Mouse (Mus musculus): ENCODE results near the gene Fgf23. TPM values are rescaled to one million over a fixed set of nuclear protein-coding genes. Genes with fewer than 3 reads are reported as not detected.
A peak's percentile ranks its signal among the peaks of the same experiment; 100 is the strongest.

Gene Fgf23
- polyA plus RNA-seq, 1 experiment from 2014 or later: 0.09 TPM

GRCm38 (mm10) chr6:127094565-127094964 lies 21.9 kb downstream of the Fgf23 start:
- H3K36me3 ChIP-seq: peaks cover 23% of the 10 kb centered on the region
- WGBS: 64% methylated on average over 7 of the region's 7 CpGs
- no peak overlapping the region for H3K9ac ChIP-seq (replicated peaks)
- H3K4me3 ChIP-seq: no peak overlapping the region
- no peak overlapping the region for H3K27ac ChIP-seq (replicated peaks)
- H3K9me3 ChIP-seq: no peaks in the 10 kb centered on the region
- ATAC-seq (replicated peaks): no peak
- H3K4me1 ChIP-seq: no peaks in the 10 kb centered on the region
- H3K27me3 ChIP-seq: no peaks in the 10 kb centered on the region
- H3K4me2 ChIP-seq (replicated peaks): no peak overlapping the region

DNA sequence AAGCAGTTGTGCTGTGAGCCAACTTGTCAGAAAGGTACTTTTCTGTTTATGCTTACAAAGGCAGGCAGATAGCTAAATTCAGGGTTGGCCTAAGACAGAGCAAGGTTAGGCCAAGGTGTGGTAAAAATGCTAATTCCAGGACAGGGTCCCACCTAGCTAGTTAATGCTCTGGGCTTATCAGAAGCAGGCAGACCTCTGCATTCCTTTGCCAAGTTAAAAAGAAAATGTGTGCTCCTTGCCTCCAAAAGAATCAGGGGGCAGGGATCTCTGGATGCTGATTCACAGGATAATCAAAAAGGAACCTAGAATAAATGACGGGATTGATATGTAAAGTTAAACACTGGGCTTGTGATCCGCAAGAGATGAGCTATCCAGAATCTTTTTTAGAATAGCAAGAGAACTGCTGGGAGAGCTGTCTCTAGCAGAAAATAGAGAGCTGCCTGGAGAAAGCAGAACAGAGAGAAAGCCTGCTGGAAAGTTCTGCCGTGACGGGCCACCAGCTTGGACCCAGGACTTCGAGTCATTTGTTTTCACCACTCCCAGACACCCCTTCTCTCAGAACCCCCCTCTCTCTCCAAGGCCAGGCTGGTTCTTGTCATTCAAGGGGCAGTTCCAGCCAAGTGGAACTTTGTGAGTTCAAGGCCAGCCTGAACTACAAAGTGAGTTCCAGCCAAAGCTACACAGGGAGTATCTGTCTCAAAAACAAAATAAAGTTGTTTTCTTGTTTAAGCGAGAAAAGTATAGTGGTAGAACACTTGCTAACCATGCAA lies 31.0 kb downstream of the Fgf23 start:
- H3K9ac ChIP-seq (replicated peaks): no peak overlapping the region
- H3K4me2 ChIP-seq (replicated peaks): no peak overlapping the region
- WGBS: 94% methylated on average over 6 of the region's 6 CpGs
- no peaks in the 10 kb centered on the region for H3K27me3 ChIP-seq
- H3K36me3 ChIP-seq: peaks cover 17% of the 10 kb centered on the region
- H3K4me3 ChIP-seq: no peak overlapping the region
- H3K27ac ChIP-seq (replicated peaks): no peak overlapping the region
- peaks cover 10% of the 10 kb centered on the region for H3K4me1 ChIP-seq
- ATAC-seq (replicated peaks): no peak
- no peaks in the 10 kb centered on the region for H3K9me3 ChIP-seq

DNA sequence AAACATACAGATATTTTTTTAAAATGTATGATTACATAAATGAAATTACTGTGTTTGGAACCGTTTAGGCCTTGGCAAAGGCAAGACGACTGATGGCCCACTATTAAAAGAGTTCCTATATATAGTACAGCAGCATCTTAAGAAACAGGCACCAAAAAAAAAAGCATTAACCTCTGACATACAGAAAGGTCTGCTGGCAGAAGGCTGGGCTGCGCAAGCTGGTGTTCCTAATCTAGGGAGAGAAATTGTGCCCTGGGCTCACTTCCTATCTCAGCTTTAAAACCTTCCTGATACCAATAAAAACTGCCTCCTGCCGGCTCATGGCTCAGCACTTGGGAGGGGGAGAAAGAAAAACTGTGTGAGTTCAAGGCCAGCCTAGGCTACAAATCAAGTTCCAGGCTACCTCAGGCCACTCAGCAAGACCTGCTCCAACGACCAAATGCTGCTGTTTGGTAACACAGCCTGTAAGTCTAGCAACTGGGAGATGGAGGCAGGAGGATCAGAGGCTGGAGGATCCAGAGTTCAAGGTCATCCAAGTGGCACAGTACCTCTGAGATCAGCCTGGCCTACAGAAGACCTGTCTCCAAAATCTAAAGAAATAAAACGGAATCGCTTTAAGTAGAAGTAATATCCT lies 31.8 kb downstream of the Fgf23 start:
- H3K4me3 ChIP-seq: no peak overlapping the region
- H3K9ac ChIP-seq (replicated peaks): no peak overlapping the region
- WGBS: 89% methylated on average over 7 of the region's 7 CpGs
- H3K4me1 ChIP-seq: peaks cover 13% of the 10 kb centered on the region
- no peaks in the 10 kb centered on the region for H3K9me3 ChIP-seq
- H3K36me3 ChIP-seq: peaks cover 17% of the 10 kb centered on the region
- no peak for ATAC-seq (replicated peaks)
- no peak overlapping the region for H3K27ac ChIP-seq (replicated peaks)
- H3K27me3 ChIP-seq: no peaks in the 10 kb centered on the region
- H3K4me2 ChIP-seq (replicated peaks): no peak overlapping the region

GRCm38 (mm10) chr6:127105107-127105506 lies 32.4 kb downstream of the Fgf23 start:
- no peak for ATAC-seq (replicated peaks)
- 70% methylated on average over 6 of the region's 6 CpGs for WGBS
- no peak overlapping the region for H3K9ac ChIP-seq (replicated peaks)

GRCm38 (mm10) chr6:127106189-127106588 lies 33.5 kb downstream of the Fgf23 start:
- no peak for ATAC-seq (replicated peaks)
- H3K9me3 ChIP-seq: no peaks in the 10 kb centered on the region
- no peaks in the 10 kb centered on the region for H3K27me3 ChIP-seq
- 90% methylated on average over 5 of the region's 5 CpGs for WGBS
- peaks cover 19% of the 10 kb centered on the region for H3K4me1 ChIP-seq
- no peak overlapping the region for H3K9ac ChIP-seq (replicated peaks)
- H3K4me3 ChIP-seq: no peak overlapping the region
- peaks cover 10% of the 10 kb centered on the region for H3K36me3 ChIP-seq
- no peak overlapping the region for H3K4me2 ChIP-seq (replicated peaks)
- no peak overlapping the region for H3K27ac ChIP-seq (replicated peaks)

More at GRCm38 (mm10) chr6:127105107-127105506, 32.4 kb downstream of the Fgf23 start:
- H3K4me3 ChIP-seq: no peak overlapping the region
- H3K36me3 ChIP-seq: peaks cover 17% of the 10 kb centered on the region
- H3K4me1 ChIP-seq: peaks cover 19% of the 10 kb centered on the region
- no peaks in the 10 kb centered on the region for H3K27me3 ChIP-seq
- H3K4me2 ChIP-seq (replicated peaks): no peak overlapping the region
- H3K27ac ChIP-seq (replicated peaks): no peak overlapping the region
- H3K9me3 ChIP-seq: no peaks in the 10 kb centered on the region

GRCm38 (mm10) chr6:127106726-127107125 lies 34.0 kb downstream of the Fgf23 start:
- no peaks in the 10 kb centered on the region for H3K27me3 ChIP-seq
- peaks cover 6% of the 10 kb centered on the region; the same call in 1 of the 2 replicates for H3K36me3 ChIP-seq
- no peak overlapping the region for H3K4me3 ChIP-seq
- H3K27ac ChIP-seq (replicated peaks): no peak overlapping the region
- no peak overlapping the region for H3K9ac ChIP-seq (replicated peaks)
- H3K9me3 ChIP-seq: no peaks in the 10 kb centered on the region
- no peak overlapping the region for H3K4me2 ChIP-seq (replicated peaks)
- ATAC-seq (replicated peaks): no peak
- WGBS: 53% methylated on average over 5 of the region's 5 CpGs
- peaks cover 19% of the 10 kb centered on the region for H3K4me1 ChIP-seq

DNA sequence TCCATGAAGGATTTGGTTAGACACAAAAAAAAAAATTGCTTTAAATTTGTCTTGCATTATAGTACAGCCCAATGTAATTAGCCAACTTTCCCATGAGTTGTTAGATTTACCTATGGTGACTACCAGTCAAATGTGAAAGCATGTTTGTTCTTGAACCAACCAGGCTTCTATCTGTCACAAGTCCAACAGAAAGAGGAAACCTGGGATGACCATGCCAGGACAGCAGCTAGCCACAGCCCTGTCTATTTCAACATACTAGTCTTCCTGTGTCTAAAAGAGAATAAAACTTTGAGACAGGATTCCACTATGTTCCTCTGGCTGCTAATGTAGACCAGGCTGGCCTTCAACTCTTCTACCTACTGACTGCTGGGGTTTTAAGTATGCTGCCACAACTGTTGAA lies 34.7 kb downstream of the Fgf23 start:
- Histone ChIP-seq H3K27ac (replicated peaks) (no peak overlapping the region), H3K4me1 (peaks cover 19% of the 10 kb centered on the region), H3K36me3 (peaks cover 4% of the 10 kb centered on the region; the same call in 1 of the 2 replicates), H3K27me3 (no peaks in the 10 kb centered on the region), H3K4me2 (replicated peaks) (no peak overlapping the region), H3K9me3 (no peaks in the 10 kb centered on the region), H3K4me3 (no peak overlapping the region), H3K9ac (replicated peaks) (no peak overlapping the region)
- ATAC-seq (replicated peaks): no peak

DNA sequence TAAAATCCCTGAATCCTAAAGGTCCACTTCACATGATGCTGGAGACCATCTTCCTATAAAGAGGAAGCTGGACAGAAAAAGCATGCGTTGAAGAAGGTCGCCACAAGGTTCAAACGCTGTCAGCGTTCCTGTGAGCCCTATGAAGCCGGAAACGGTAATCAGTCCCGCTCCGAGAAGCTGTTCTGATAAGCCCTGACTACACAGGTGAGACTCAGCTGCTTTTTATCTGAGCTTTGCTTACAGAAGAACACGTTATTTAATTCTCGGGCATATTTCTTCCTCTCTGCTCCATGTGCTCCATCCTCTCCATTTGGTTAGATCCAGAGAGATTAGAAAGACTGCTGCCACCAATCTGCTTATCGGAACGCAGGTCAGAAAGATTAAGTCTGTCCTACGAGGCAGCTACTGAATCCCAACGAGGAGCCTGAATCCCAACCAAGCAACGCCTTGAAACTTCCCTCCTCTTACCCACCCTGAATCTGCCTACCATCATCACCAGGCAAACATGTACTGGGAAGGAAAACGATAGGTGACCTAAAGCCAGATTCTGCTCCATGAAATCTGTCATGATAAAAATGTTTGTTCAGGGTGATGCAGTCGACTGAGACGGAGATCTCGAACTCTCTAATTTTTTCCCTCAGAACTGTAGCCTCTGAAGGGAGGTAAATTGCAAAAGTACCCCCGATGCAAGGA lies 35.8 kb downstream of the Fgf23 start:
- Histone ChIP-seq H3K4me1 (peaks cover 19% of the 10 kb centered on the region), H3K27ac (replicated peaks) (no peak overlapping the region), H3K4me3 (peak overlapping the region; percentile 61), H3K9me3 (no peaks in the 10 kb centered on the region), H3K9ac (replicated peaks) (peak overlapping the region; percentile 48), H3K36me3 (no peaks in the 10 kb centered on the region), H3K27me3 (no peaks in the 10 kb centered on the region), H3K4me2 (replicated peaks) (peak overlapping the region; percentile 85)
- no peak for ATAC-seq (replicated peaks)
- WGBS: 43% methylated on average over 20 of the region's 20 CpGs

- under 1% methylated on average over 37 of the region's 37 CpGs for WGBS
Measured at GRCm38 (mm10) chr6:127109402-127109930, 36.8 kb downstream of the Fgf23 start, which contains the start of gene Tigar. TSS of gene Tigar (minus strand) at chr6:127109557.

GRCm38 (mm10) chr6:127114753-127115456 lies 42.2 kb downstream of the Fgf23 start:
- 57% methylated on average over 23 of the region's 23 CpGs for WGBS
- H3K27ac ChIP-seq (replicated peaks): peak overlapping the region; percentile 35
- no peaks in the 10 kb centered on the region for H3K9me3 ChIP-seq
- peaks cover 8% of the 10 kb centered on the region for H3K4me1 ChIP-seq
- no peaks in the 10 kb centered on the region for H3K27me3 ChIP-seq
- no peak overlapping the region for H3K4me3 ChIP-seq
- H3K9ac ChIP-seq (replicated peaks): no peak overlapping the region
- 0 out of 2 replicates have a peak, but pooled peaks have one; percentile 35 for ATAC-seq (replicated peaks)
- no peak overlapping the region for H3K4me2 ChIP-seq (replicated peaks)
- H3K36me3 ChIP-seq: no peaks in the 10 kb centered on the region

More at GRCm38 (mm10) chr6:127109402-127109930, 36.8 kb downstream of the Fgf23 start, which contains the start of gene Tigar:
- Histone ChIP-seq H3K4me1 (peaks cover 20% of the 10 kb centered on the region), H3K27ac (replicated peaks) (peak within 1 kb of the TSS; percentile 38), H3K9ac (replicated peaks) (peak within 1 kb of the TSS; percentile 48), H3K9me3 (no peaks in the 10 kb centered on the region), H3K36me3 (no peaks in the 10 kb centered on the region), H3K4me2 (replicated peaks) (peak within 1 kb of the TSS; percentile 85), H3K4me3 (peak within 1 kb of the TSS; percentile 61), H3K27me3 (no peaks in the 10 kb centered on the region)
- peak; percentile 99 for ATAC-seq (replicated peaks)

DNA sequence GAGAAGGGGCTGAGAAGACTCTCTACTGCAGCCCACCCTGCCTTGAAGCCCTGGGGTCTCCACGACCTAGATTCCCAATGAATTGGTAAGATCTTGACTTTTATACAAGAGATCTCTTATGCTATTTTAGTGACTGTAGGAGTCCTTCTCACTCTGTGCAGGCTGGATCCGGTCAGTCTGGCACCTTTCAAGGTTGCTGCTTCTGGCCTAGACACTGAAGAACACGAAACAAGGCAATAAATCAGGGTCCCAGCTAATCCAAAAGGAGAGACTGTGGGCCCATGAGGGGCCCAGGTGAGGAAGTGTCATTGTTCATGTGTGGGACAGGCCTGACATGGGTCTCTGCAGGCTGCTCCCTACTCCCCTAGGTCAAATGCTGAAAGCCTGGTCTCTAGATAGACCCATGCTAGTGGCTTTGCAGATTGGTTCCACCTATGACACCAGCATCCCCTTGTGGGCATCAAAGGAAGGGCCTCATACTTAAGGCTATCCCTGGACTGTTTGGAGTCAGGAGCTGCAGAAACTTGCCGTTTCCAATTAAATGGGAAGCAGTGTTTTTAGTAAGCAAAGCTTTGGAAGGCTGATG lies 49.6 kb downstream of the Fgf23 start:
- Histone ChIP-seq H3K27ac (replicated peaks) (no peak overlapping the region), H3K27me3 (no peaks in the 10 kb centered on the region), H3K9me3 (no peaks in the 10 kb centered on the region), H3K4me3 (no peak overlapping the region), H3K4me2 (replicated peaks) (no peak overlapping the region), H3K4me1 (no peaks in the 10 kb centered on the region), H3K36me3 (peaks cover 7% of the 10 kb centered on the region; the same call in 1 of the 2 replicates), H3K9ac (replicated peaks) (no peak overlapping the region)
- ATAC-seq (replicated peaks): no peak
- 79% methylated on average over 4 of the region's 4 CpGs for WGBS
